ENCODE assay signal across 16 mouse cellular contexts in genomic region chr3:80051963-80052362, GRCm38 (mm10).
DNase-seq lines count a peak whose midpoint lies in the region; ATAC-seq and TF ChIP-seq lines count a peak whose summit lies in the region.
"Had no signal": no experiment of that assay in that cellular context is flagged by ENCODE, and none has a peak within 500 bp of the region (broad histone marks: within the 10 kb centered on the region; RNA-seq: fewer than 3 reads in every experiment).

No protein-coding gene starts in this region.

- no peak overlapping the region for H3K9ac ChIP-seq in forebrain, embryonic 15.5 days (replicated peaks)
- H3K9ac ChIP-seq: kidney, embryonic 15.5 days; liver, embryonic 15.5 days; midbrain, embryonic 15.5 days had no signal

- peak; percentile 23 for DNase-seq in 3T3-L1 (ENCODE audit: low read depth, low spot score)
- peak; percentile 92 for DNase-seq in heart, adult 11 months
- peak; percentile 30 to 36 for DNase-seq in heart, postnatal 14 days
- DNase-seq in left cerebral cortex, postnatal 14 days (ENCODE audit: low spot score in 2 of 2): no peak
- no peak for DNase-seq in limb, embryonic 10.5 days (ENCODE audit: low spot score)
- DNase-seq in thymus, postnatal 14 days: no peak
- DNase-seq: cerebellum, postnatal 36 days; thymus, postnatal 36 days had no signal

- WGBS in limb, embryonic 10.5 days: 83% methylated on average over 4 of the region's 4 CpGs
- WGBS in forebrain, embryonic 15.5 days: 73% methylated on average over 4 of the region's 4 CpGs

- ATAC-seq in forebrain, embryonic 15.5 days (replicated peaks): no peak
- ATAC-seq: midbrain, embryonic 15.5 days had no signal

- H3K36me3 ChIP-seq in C2C12 (ENCODE audit: control insufficient read depth, insufficient read depth): no peaks in the 10 kb centered on the region
- no peaks in the 10 kb centered on the region for H3K36me3 ChIP-seq in limb, embryonic 10.5 days
- no peaks in the 10 kb centered on the region for H3K36me3 ChIP-seq in forebrain, embryonic 15.5 days
- H3K36me3 ChIP-seq: G1E; hindbrain, embryonic 10.5 days; kidney, embryonic 15.5 days; liver, embryonic 15.5 days; midbrain, embryonic 15.5 days had no signal

- no peaks in the 10 kb centered on the region for H3K79me2 ChIP-seq in C2C12 (ENCODE audit: control insufficient read depth, insufficient read depth)

- H3K4me2 ChIP-seq in forebrain, embryonic 15.5 days (replicated peaks): no peak overlapping the region
- H3K4me2 ChIP-seq: kidney, embryonic 15.5 days; liver, embryonic 15.5 days; midbrain, embryonic 15.5 days had no signal

- H3K27me3 ChIP-seq in C2C12 (ENCODE audit: control insufficient read depth, insufficient read depth, insufficient read length): no peaks in the 10 kb centered on the region
- no peaks in the 10 kb centered on the region for H3K27me3 ChIP-seq in limb, embryonic 10.5 days (ENCODE audit: low read depth, poor library complexity, severe bottlenecking)
- no peaks in the 10 kb centered on the region for H3K27me3 ChIP-seq in forebrain, embryonic 15.5 days
- H3K27me3 ChIP-seq: kidney, embryonic 15.5 days; liver, embryonic 15.5 days; midbrain, embryonic 15.5 days had no signal

- H3K4me3 ChIP-seq in C2C12 (ENCODE audit: insufficient read depth, poor library complexity, severe bottlenecking): no peak overlapping the region
- no peak overlapping the region for H3K4me3 ChIP-seq in limb, embryonic 10.5 days
- no peak overlapping the region for H3K4me3 ChIP-seq in forebrain, embryonic 15.5 days
- H3K4me3 ChIP-seq: erythroblast, embryonic 14.5 days; hindbrain, embryonic 10.5 days; kidney, embryonic 15.5 days; liver, embryonic 15.5 days; midbrain, embryonic 15.5 days had no signal

- H3K79me3 ChIP-seq in C2C12 (ENCODE audit: low read depth): no peaks in the 10 kb centered on the region

- H3K9me3 ChIP-seq in limb, embryonic 10.5 days (replicated peaks): no peaks in the 10 kb centered on the region
- no peaks in the 10 kb centered on the region for H3K9me3 ChIP-seq in forebrain, embryonic 15.5 days
- H3K9me3 ChIP-seq: G1E; hindbrain, embryonic 10.5 days; kidney, embryonic 15.5 days; liver, embryonic 15.5 days; midbrain, embryonic 15.5 days had no signal

- H3K4me1 ChIP-seq in limb, embryonic 10.5 days: no peaks in the 10 kb centered on the region
- no peaks in the 10 kb centered on the region for H3K4me1 ChIP-seq in forebrain, embryonic 15.5 days
- H3K4me1 ChIP-seq: midbrain, embryonic 15.5 days had no signal

- no peak overlapping the region for H3K27ac ChIP-seq in limb, embryonic 10.5 days
- no peak overlapping the region for H3K27ac ChIP-seq in forebrain, embryonic 15.5 days (replicated peaks)
- H3K27ac ChIP-seq: hindbrain, embryonic 10.5 days; kidney, embryonic 15.5 days; liver, embryonic 15.5 days; midbrain, embryonic 15.5 days had no signal

- no peak for TF ChIP-seq CTCF in C2C12 (IDR thresholded peaks at IDR 0.05; ENCODE audit: control insufficient read depth, insufficient read depth, insufficient read length)

- no peak overlapping the region for H3ac ChIP-seq in C2C12 (ENCODE audit: control insufficient read depth, insufficient read length, low read depth)

- intact Hi-C loops in heart, postnatal 14 days (cut with DNase I): no loop called here
- intact Hi-C loops in left cerebral cortex, postnatal 14 days (cut with DNase I): no loop called here

TF ChIP-seq in C2C12, 6 proteins besides CTCF, POLR2A, EP300 and RAD21:
- TF ChIP-seq MYOG (IDR thresholded peaks at IDR 0.05; ENCODE audit: control insufficient read depth, extremely low read depth, insufficient read length) (no peak), MAX (IDR thresholded peaks at IDR 0.05) (peak; percentile 28)
TF ChIP-seq in C2C12: peak in this region for 1.

Comparison
In these comparisons a context has a peak if more than half of its experiments do, and no peak if none do; other contexts are left out.
1. DNase-seq: peak in 3T3-L1 (single experiment), heart, adult 11 months (single experiment) and heart, postnatal 14 days (2 of 2); none in left cerebral cortex, postnatal 14 days (0 of 2), limb, embryonic 10.5 days (single experiment) and thymus, postnatal 14 days (single experiment).